Mouse (Mus musculus): ENCODE results near the gene Slc4a11. TPM values are rescaled to one million over a fixed set of nuclear protein-coding genes. Genes with fewer than 3 reads are reported as not detected.

Gene Slc4a11
- 1.4 and 1.7 TPM in 2 replicates for polyA plus RNA-seq (2015; fragmentation: Nextera tagmentation; extraction: Ambion mirVana)

DNA sequence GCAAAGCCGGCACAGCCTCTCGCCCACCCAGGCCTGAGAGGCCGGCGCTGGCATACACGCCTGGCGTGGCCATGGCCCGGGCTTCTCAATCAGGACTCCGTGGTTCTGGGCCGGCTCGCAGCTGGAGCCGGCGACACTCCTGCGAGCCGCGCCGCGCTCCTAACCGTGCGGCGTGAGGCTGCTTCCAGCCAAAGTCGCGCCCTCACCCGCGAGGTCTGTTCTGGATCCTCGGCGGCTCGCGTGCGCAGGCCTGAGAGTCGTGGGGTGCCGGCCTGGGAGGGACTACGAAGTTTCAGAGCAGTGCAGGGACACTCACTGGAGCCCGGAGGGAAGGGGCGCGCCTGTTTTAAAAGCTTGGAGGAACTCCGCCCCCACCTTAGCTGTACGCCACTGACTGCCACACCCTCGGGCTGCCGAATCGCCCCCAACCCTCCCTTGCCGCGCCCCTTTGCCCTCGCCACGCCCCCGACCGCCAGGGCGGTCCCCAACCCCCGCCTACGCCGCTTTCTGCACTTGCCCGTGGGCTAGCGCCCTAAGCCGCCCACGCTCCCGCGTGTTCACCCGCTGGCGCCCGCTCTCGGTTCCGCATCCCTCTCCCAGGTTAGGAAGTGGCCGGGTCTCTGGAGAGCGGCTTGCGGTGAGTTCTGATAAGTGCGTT lies at the start of gene Slc4a11:
Slc4a11 (minus strand) TSS at position 367 of the 658 bp plus-strand sequence.
- H3K27me3 ChIP-seq = peaks cover 58% of the 10 kb centered on the region

GRCm38 (mm10) chr2:130743576-130743975 lies 46.3 kb upstream of the Slc4a11 start:
- no peak overlapping the region for H3K4me3 ChIP-seq
- H3K9ac ChIP-seq = no peak overlapping the region
- no peaks in the 10 kb centered on the region for H3K9me3 ChIP-seq
- H3K4me1 ChIP-seq = no peaks in the 10 kb centered on the region
- H3K27ac ChIP-seq = no peak overlapping the region
- H3K4me2 ChIP-seq (replicated peaks) = no peak overlapping the region
- ATAC-seq (ENCODE audit: low FRiP score, low read depth) = no peak
- 92% methylated on average over 1 of the region's 1 CpGs for WGBS
- H3K27me3 ChIP-seq = no peaks in the 10 kb centered on the region
- H3K36me3 ChIP-seq = peaks cover 98% of the 10 kb centered on the region

More for the DNA sequence above, at the start of gene Slc4a11:
- H3K4me2 ChIP-seq (replicated peaks) = peak within 1 kb of the TSS; percentile 99
- H3K9me3 ChIP-seq = no peaks in the 10 kb centered on the region
- WGBS = 0% methylated on average over 63 of the region's 65 CpGs
- peak within 1 kb of the TSS; percentile 65 for H3K4me3 ChIP-seq
- H3K36me3 ChIP-seq = no peaks in the 10 kb centered on the region
- no peak within 1 kb of the TSS for H3K27ac ChIP-seq
- H3K9ac ChIP-seq = peak within 1 kb of the TSS; percentile 72
- peaks cover 12% of the 10 kb centered on the region for H3K4me1 ChIP-seq
- ATAC-seq (ENCODE audit: low FRiP score, low read depth) = peak; percentile 82

DNA sequence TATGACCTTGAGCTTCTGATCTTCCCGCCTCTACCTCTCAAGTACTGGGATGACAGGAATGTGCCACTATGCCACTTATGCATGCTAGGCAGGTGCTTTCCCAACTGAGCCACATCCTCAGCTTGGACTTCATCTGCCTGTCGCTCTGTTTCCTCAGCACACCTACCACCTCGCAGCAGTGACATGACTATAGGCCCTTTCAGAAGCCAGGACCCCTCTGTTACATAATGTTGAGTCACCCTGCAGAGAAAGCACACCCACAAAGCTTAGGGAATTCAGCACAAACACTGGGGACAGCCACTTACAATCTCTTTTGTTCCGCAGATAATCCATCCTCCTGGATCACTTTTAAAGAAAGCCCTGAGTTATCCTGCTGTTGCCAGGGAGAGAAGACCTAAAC lies 42.8 kb upstream of the Slc4a11 start:
- WGBS = 73% methylated on average over 4 of the region's 4 CpGs
- H3K27ac ChIP-seq = no peak overlapping the region
- no peak overlapping the region for H3K4me2 ChIP-seq (replicated peaks)
- H3K36me3 ChIP-seq = peaks cover 95% of the 10 kb centered on the region
- no peaks in the 10 kb centered on the region for H3K27me3 ChIP-seq
- no peak overlapping the region for H3K4me3 ChIP-seq
- no peaks in the 10 kb centered on the region for H3K9me3 ChIP-seq
- H3K9ac ChIP-seq = no peak overlapping the region
- ATAC-seq (ENCODE audit: low FRiP score, low read depth) = no peak
- no peaks in the 10 kb centered on the region for H3K4me1 ChIP-seq

DNA sequence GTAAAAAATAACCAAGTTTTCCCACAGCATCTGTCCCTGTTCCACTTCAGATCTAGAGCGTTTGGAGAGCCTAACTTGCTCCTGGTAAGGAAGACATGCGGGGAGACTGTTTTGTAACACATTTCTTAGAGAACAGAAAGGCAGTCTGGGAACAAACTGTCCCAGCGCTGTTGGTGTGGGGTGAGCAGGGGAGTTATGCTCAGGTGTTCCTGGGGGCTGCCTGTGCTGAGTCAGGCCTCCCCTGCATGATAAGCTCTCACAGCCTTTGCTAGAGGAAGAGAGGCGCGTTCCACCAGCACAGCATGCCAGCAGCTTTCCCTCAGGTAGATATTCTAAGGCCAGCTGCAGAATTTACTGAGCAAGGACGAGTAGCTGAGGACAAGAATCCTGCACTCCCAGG lies 40.7 kb upstream of the Slc4a11 start:
- no peaks in the 10 kb centered on the region for H3K27me3 ChIP-seq
- peaks cover 92% of the 10 kb centered on the region for H3K36me3 ChIP-seq
- H3K9ac ChIP-seq = no peak overlapping the region
- no peaks in the 10 kb centered on the region for H3K9me3 ChIP-seq
- H3K27ac ChIP-seq = no peak overlapping the region
- H3K4me2 ChIP-seq (replicated peaks) = no peak overlapping the region
- WGBS = 77% methylated on average over 6 of the region's 6 CpGs
- ATAC-seq (ENCODE audit: low FRiP score, low read depth) = no peak
- H3K4me3 ChIP-seq = no peak overlapping the region
- H3K4me1 ChIP-seq = no peaks in the 10 kb centered on the region

DNA sequence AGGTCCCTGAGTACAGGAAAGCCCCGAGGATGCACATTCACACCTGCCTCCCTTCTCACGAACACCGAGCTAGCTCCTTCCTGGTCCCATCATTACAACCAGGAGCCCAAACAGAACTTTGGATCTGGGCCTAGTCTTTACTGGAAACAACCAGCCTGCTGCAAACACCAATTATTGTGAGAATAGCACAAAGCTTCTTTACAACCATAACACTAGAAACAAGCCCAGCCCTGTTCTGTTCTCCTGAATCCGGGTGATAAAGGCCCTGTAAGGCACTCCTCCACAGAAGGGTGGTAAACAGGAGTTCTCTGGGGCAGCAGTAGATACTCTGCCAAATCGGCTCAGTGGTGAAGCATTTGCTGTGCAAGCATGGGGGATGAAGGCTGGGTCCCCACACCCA lies 38.0 kb upstream of the Slc4a11 start:
- ATAC-seq (ENCODE audit: low FRiP score, low read depth) = no peak
- no peak overlapping the region for H3K4me2 ChIP-seq (replicated peaks)
- WGBS = 79% methylated on average over 5 of the region's 5 CpGs
- H3K4me3 ChIP-seq = no peak overlapping the region
- no peaks in the 10 kb centered on the region for H3K4me1 ChIP-seq
- no peaks in the 10 kb centered on the region for H3K9me3 ChIP-seq
- H3K27ac ChIP-seq = no peak overlapping the region
- no peaks in the 10 kb centered on the region for H3K27me3 ChIP-seq
- no peak overlapping the region for H3K9ac ChIP-seq
- peaks cover 87% of the 10 kb centered on the region for H3K36me3 ChIP-seq

DNA sequence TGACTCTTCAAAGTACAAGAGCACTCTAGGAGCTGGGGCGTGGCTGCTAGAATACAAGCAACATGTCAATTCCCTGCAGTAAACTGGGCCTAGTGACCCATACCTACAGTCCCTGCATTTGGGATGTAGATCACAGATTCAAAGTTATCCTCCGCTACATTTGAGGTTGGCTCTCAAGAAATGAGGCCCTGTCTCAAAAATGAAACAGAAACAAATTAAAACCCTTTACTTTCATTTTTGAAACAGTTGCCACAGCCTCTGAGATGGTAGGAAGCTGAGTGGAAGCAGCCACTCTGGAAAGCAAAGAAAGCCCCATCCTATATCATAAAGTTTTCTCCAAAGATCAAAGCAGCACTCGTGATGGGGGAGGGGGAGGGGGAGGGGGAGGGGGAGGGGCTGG lies 36.1 kb upstream of the Slc4a11 start:
- H3K4me3 ChIP-seq = no peak overlapping the region
- ATAC-seq (ENCODE audit: low FRiP score, low read depth) = no peak
- H3K27ac ChIP-seq = no peak overlapping the region
- 89% methylated on average over 2 of the region's 3 CpGs for WGBS
- H3K36me3 ChIP-seq = peaks cover 87% of the 10 kb centered on the region
- no peaks in the 10 kb centered on the region for H3K9me3 ChIP-seq
- no peaks in the 10 kb centered on the region for H3K4me1 ChIP-seq
- H3K4me2 ChIP-seq (replicated peaks) = no peak overlapping the region
- no peaks in the 10 kb centered on the region for H3K27me3 ChIP-seq
- no peak overlapping the region for H3K9ac ChIP-seq

- H3K4me1 ChIP-seq = no peaks in the 10 kb centered on the region
- H3K4me2 ChIP-seq (replicated peaks) = no peak overlapping the region
- WGBS = 59% methylated on average over 5 of the region's 5 CpGs
- peaks cover 88% of the 10 kb centered on the region for H3K36me3 ChIP-seq
- H3K27me3 ChIP-seq = no peaks in the 10 kb centered on the region
- H3K27ac ChIP-seq = no peak overlapping the region
- H3K9ac ChIP-seq = no peak overlapping the region
- 0 out of 2 replicates have a peak, but pooled peaks cover 5% of the 10 kb centered on the region for H3K9me3 ChIP-seq
- ATAC-seq (ENCODE audit: low FRiP score, low read depth) = no peak
- H3K4me3 ChIP-seq = no peak overlapping the region
Measured at GRCm38 (mm10) chr2:130731855-130732254, 34.5 kb upstream of the Slc4a11 start.

GRCm38 (mm10) chr2:130730746-130731145 lies 33.4 kb upstream of the Slc4a11 start:
- 94% methylated on average over 9 of the region's 9 CpGs for WGBS
- H3K27me3 ChIP-seq = no peaks in the 10 kb centered on the region
- H3K27ac ChIP-seq = no peak overlapping the region
- H3K4me2 ChIP-seq (replicated peaks) = no peak overlapping the region
- no peaks in the 10 kb centered on the region for H3K4me1 ChIP-seq
- no peak for ATAC-seq (ENCODE audit: low FRiP score, low read depth)
- H3K36me3 ChIP-seq = peaks cover 89% of the 10 kb centered on the region
- no peak overlapping the region for H3K9ac ChIP-seq
- H3K4me3 ChIP-seq = no peak overlapping the region
- H3K9me3 ChIP-seq = 0 out of 2 replicates have a peak, but pooled peaks cover 5% of the 10 kb centered on the region

DNA sequence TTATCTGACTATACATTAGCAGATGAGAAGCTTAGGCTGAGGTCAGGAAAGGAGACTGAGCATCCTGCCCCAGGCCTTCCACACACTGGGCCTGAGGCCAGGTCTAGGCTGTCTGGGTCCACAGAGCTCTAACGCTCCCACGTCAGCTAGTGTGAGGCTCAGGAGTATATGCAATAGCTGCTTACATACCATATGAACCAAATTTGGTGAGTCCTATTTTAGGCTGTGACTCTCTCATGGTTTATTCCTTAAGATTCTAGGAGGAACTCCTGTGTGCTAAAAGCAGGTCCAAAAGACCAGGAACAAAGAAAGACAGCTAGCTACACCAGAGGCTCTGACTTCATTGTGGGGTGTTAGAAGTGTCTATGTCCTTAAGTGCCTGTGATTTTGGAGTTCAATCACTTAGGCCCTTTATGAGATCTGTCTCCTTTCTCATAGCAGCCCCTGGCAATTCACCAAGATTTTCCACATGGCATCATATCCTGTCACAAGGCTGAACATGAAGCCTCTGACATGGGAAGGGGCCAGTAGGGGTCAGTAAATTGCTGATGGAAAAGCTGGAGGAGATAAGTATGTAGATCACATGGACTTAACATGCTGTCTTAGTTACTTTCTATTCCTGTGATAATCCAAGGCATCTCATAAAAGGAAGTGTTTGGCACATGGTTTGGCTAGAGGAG lies 31.7 kb upstream of the Slc4a11 start:
- Histone ChIP-seq H3K4me2 (replicated peaks) (no peak overlapping the region), H3K36me3 (peaks cover 92% of the 10 kb centered on the region), H3K4me3 (no peak overlapping the region), H3K4me1 (no peaks in the 10 kb centered on the region), H3K27ac (no peak overlapping the region), H3K9me3 (0 out of 2 replicates have a peak, but pooled peaks cover 5% of the 10 kb centered on the region), H3K9ac (no peak overlapping the region), H3K27me3 (no peaks in the 10 kb centered on the region)
- WGBS = 94% methylated on average over 2 of the region's 2 CpGs
- no peak for ATAC-seq (ENCODE audit: low FRiP score, low read depth)

DNA sequence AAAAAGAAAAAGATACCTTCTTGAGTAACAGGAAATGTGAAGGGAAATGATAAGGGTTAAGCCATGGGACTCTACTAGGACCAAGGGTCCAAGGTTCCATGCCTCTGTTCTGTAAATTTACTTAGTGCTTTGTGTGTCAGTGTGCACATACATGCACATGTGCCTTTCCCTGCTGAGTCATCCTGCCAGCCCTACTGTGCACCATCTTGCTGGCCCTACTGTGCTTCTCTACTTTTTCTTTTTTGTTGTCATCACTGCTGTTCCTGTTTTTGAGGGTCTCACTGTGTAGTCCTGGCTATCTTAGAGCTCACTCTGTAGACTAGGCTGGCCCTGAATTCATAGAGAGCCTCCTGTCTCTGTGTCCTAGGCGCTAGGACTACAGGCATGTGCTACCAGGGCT lies 30.4 kb upstream of the Slc4a11 start:
- Histone ChIP-seq H3K9me3 (0 out of 2 replicates have a peak, but pooled peaks cover 5% of the 10 kb centered on the region), H3K4me1 (no peaks in the 10 kb centered on the region), H3K4me3 (no peak overlapping the region), H3K4me2 (replicated peaks) (no peak overlapping the region), H3K27ac (no peak overlapping the region), H3K9ac (no peak overlapping the region), H3K36me3 (peaks cover 95% of the 10 kb centered on the region), H3K27me3 (no peaks in the 10 kb centered on the region)
- 82% methylated on average over 1 of the region's 1 CpGs for WGBS
- ATAC-seq (ENCODE audit: low FRiP score, low read depth) = no peak

GRCm38 (mm10) chr2:130724369-130724768 lies 27.1 kb upstream of the Slc4a11 start:
- no peaks in the 10 kb centered on the region for H3K4me1 ChIP-seq
- H3K27me3 ChIP-seq = no peaks in the 10 kb centered on the region
- H3K9ac ChIP-seq = no peak overlapping the region
- H3K36me3 ChIP-seq = peaks cover 93% of the 10 kb centered on the region
- WGBS = 83% methylated on average over 4 of the region's 4 CpGs
- H3K4me3 ChIP-seq = no peak overlapping the region
- no peak overlapping the region for H3K4me2 ChIP-seq (replicated peaks)
- no peak overlapping the region for H3K27ac ChIP-seq
- H3K9me3 ChIP-seq = 0 out of 2 replicates have a peak, but pooled peaks cover 5% of the 10 kb centered on the region
- no peak for ATAC-seq (ENCODE audit: low FRiP score, low read depth)

DNA sequence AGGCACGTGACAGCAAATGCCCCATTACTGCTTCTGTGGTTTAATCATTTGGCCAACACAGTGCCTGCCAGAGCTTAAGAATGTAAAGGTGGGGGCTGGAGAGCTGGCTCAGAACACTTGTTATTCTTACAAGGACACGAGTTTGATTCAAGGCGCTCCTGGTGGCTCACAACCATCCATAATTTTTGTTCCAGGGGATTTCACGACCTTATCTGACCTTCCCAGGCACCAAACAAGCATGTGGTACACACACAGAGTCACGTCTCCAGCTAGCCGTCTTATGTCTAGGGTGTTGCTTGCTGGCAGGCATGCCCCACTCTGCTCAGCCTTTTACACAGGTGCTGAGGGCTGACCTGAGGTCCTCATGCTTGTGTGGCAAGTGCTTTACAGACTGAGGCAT lies 20.6 kb upstream of the Slc4a11 start:
- no peak overlapping the region for H3K4me2 ChIP-seq (replicated peaks)
- no peak overlapping the region for H3K27ac ChIP-seq
- H3K9me3 ChIP-seq = no peaks in the 10 kb centered on the region
- peaks cover 81% of the 10 kb centered on the region for H3K36me3 ChIP-seq
- WGBS = 75% methylated on average over 6 of the region's 6 CpGs
- ATAC-seq (ENCODE audit: low FRiP score, low read depth) = no peak
- H3K4me3 ChIP-seq = no peak overlapping the region
- H3K27me3 ChIP-seq = no peaks in the 10 kb centered on the region
- no peaks in the 10 kb centered on the region for H3K4me1 ChIP-seq
- H3K9ac ChIP-seq = no peak overlapping the region

All from limb, embryonic 13.5 days (tissue).